Mouse (Mus musculus): ENCODE measurements around the gene Add3.

The Add3 gene

GRCm38 (mm10) chr19:53140044-53140803 lies at the start of gene Add3:
Gene Add3, plus strand, starts transcription at chr19:53140443.
- in situ Hi-C loops (cut with MboI; ENCODE audit: low sequenced_read_pairs): no loop called here

- in situ Hi-C loops (cut with MboI; ENCODE audit: low sequenced_read_pairs): no loop called here
These were observed 49.6 kb upstream of the Add3 start for GRCm38 (mm10) chr19:53090677-53091076.

DNA sequence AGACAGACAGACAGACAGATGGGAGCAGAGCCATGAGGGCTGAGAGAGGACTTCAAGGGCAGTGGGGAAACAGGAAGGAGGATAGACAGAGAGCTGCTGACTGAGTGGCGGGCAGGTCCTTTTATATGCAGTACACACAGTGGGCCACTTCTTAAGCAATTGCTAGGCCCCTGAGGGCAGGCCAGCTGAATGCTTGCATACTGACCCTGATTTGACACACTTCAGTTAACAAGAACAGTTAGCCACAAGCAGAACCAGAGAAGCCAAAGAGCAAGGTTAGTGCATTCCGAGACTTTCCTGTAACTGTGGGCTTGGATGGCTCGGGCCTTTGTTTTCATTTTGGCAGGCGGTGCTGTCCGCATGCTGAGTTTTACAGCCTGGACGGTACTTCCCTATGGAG lies 48.0 kb upstream of the Add3 start:
- in situ Hi-C loops (cut with MboI; ENCODE audit: low sequenced_read_pairs): no loop called here

GRCm38 (mm10) chr19:53093294-53093693 lies 46.9 kb upstream of the Add3 start:
- in situ Hi-C loops (cut with MboI; ENCODE audit: low sequenced_read_pairs): no loop called here

GRCm38 (mm10) chr19:53094684-53095083 lies 45.6 kb upstream of the Add3 start:
- in situ Hi-C loops (cut with MboI; ENCODE audit: low sequenced_read_pairs): no loop called here

DNA sequence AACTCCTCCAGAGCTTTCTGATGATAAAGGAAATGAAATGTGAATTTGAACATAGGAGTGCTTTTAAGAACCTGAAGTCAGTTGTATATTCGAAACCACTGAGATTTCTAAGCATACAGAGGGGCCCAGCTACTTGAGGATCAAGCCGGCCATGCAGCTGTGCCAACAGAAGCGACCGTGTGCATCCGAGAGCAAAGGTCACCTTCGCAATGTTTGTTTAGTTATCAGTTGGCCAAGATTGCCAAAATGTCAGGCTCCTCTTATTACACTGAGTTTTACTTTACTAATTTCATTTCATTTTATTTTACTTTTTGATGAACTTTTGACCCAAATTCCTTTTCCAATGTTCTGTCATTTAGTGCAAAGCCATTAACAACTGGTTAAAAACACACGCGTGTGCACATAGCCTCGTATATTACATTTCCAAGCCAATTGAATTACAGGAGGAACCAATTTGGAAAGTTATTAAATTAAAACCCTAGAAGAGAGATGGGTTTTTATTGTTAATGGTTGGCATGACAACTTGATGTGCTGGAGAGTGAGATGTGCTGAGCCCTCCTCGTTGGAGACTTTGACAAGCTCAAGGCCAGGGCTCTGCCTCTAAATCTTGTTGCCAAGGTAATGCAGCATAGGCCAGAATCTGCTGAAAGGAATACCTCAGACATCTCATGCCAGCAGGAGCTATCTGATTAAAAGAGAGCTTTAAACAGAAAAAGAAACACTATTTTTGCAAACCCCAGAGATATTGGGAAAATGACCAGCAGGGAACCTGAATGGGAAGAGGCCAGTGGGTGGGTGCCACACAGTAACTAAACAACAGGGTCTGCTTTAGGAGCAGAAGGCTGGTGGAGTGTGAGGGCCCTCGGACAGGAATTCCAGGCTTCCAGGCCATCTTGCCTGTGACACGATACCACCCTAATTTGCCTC lies 38.6 kb upstream of the Add3 start:
- in situ Hi-C loops (cut with MboI; ENCODE audit: low sequenced_read_pairs): no loop called here

GRCm38 (mm10) chr19:53105374-53106090 lies 34.7 kb upstream of the Add3 start:
- in situ Hi-C loops (cut with MboI; ENCODE audit: low sequenced_read_pairs): no loop called here

DNA sequence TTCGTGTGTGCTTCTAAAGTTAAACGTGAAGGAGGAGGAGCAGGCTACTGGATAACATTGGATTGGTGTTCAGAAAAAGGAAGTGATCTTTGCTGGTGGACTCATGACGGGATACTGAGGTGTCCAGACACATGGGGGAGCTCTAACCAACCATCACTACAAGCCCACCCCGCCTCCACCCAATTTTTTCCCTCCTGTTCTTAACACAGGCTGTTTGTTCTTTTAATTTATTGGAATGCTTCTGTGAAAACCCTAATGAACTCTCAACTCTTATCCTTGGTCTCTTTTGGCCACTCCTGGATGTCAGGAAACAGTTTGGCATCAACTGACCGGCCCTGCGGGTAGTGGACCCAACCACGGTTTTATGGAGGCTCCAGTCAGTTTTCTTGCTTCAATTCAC lies 33.3 kb upstream of the Add3 start:
- in situ Hi-C loops (cut with MboI; ENCODE audit: low sequenced_read_pairs): no loop called here

DNA sequence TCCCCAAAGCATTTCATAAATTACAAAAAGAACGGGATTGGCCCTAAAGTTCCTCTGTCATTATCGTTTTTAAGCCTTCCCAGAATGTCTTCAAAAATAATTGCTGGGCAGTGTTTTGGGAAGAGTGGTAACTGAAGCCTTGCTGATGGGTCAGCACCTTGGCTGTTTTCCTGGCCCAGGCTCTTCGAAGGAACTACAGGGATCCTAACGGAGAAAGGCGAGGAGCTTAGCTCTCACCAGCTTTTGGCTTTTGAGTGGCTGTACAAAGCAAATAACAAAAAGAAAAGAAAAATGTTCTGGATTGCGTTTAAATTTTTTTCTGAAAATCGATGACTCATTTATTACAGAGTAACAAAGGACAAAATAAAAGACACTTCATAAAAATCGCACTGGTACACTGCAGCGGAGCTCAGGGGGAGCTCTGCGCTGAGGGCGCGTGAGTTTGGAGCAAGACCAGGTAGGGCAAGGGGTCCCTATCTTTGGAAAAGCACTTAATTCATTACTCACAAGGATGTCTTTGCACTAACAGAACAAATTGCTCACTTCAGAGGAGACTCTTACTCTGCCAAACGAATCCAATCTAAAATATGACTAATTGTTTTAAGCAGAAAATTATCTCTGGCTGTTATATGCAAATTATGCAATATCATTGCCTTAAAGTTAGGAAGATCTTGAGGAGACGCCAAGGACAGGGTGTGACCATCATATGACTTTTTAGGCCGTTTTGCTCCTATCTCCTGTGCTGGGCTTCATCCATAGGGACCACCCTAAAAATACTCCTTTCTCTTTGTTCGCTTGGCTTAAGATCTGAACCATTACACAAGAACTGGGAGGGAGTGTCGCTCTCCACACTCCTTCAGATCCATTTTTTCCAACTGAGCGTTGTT lies 32.6 kb upstream of the Add3 start:
- in situ Hi-C loops (cut with MboI; ENCODE audit: low sequenced_read_pairs): no loop called here

GRCm38 (mm10) chr19:53111996-53112590 lies 28.1 kb upstream of the Add3 start:
- in situ Hi-C loops (cut with MboI; ENCODE audit: low sequenced_read_pairs): no loop called here

- in situ Hi-C loops (cut with MboI; ENCODE audit: low sequenced_read_pairs): no loop called here
These were observed 20.9 kb upstream of the Add3 start for GRCm38 (mm10) chr19:53119255-53119795.

DNA sequence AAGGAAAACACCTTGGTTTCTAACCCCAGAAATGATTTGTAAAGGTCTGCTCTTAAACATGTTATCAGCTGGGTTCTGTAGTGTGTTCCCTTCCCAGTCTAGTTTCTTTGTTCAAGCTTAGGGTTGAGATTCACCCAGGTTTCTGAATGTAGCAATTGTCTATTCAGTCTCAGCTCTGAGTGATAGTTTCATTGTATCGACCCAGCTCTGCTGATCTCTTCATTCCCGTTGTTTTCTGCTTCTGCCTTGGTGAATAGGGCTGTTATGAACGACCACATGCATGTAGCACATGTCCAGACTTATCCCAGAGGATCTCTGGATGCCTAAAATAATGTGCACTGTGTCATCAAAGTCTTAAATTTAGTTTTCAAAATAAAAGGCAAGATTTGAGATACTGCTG lies 19.8 kb upstream of the Add3 start:
- in situ Hi-C loops (cut with MboI; ENCODE audit: low sequenced_read_pairs): no loop called here

GRCm38 (mm10) chr19:53122641-53123241 lies 17.5 kb upstream of the Add3 start:
- in situ Hi-C loops (cut with MboI; ENCODE audit: low sequenced_read_pairs): no loop called here

DNA sequence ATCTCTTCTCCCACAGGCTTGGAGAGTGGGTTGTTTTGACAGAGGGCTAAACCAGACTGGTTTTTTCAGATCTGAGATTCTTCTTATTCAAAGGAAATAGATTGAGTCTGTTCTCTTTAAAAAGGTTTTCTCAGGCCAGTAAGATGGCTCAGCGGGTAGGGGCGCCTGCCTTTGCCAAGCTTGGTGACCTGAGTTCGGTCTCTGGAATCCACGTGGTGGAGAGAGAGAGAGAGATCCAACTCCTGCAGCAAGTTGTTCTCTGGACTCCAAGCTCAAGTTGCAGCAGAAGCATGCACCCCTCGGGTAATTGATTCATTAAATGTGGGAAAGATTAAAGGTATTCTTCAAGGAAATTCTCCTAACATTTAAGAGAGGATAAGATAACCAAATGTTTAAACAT lies 16.9 kb upstream of the Add3 start:
- in situ Hi-C loops (cut with MboI; ENCODE audit: low sequenced_read_pairs): no loop called here

DNA sequence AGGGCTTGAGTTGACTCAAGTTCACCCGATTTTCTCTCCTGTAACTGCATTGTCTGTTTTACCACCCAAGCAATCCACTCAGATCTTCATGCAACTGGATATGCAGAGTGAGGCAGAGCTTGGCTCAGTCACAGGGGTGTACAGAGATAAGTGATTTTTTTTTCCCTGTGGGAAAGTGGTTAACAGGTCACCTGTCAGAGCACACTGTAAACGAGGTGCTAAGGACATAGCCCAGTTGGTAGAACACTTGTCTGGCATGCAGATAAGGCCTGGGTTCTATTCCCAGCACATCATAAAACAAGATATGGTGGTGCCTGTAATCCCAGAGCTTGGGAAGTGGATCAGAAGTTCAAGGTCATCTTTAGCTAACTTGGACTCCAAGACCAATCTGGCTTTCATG lies 14.6 kb upstream of the Add3 start:
- in situ Hi-C loops (cut with MboI; ENCODE audit: low sequenced_read_pairs): no loop called here

DNA sequence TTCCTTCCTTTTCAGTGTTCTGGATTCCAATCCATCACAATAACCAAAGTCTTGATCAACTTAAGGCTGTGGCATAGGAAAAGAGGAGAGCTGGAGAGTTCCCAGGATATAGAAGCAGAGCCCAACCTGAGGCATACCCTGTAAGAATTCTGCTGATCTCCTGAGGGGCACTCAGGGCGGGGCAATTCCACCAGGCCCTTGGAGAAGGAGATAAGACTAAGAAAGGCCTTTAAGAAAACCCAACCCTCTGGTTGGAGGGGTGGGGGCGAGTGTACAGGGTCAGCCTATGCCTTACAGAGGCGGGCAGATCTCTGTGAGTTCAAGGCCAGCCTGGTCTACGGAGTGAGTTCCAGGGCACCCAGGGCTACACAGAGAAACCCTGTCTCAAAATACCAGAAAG lies 13.7 kb upstream of the Add3 start:
- in situ Hi-C loops (cut with MboI; ENCODE audit: low sequenced_read_pairs): no loop called here

- in situ Hi-C loops (cut with MboI; ENCODE audit: low sequenced_read_pairs): no loop called here
These were observed 12.6 kb upstream of the Add3 start for GRCm38 (mm10) chr19:53127320-53128291.
